Mouse (Mus musculus): ENCODE measurements at regions not wholly inside any gene's neighbourhood (a gene's known extent, or its start where the extent isn't known, plus 50 kb on each side); places are given as distances from the start of the nearest gene placed in this dataset.

DNA sequence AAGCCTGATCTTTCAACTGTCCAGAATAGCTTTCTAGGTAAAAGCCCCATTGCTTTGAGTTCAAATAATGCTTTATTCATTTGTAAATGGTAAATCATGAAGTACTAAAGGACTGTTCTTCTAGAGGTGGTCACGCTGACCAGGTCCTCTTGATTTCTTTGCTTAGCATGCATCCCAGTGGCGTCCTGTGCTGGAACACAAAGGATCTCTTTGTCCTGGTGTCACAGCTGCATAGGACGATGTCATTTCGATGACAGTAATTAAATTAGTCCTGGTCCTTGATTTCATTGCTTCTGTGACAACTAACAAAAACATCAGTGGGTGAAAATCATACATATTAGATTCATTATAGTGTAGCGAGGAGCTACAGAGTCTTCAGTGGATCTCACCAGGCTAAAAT lies 76.7 kb upstream of the Smad1 start:
- TF ChIP-seq CTCF (IDR thresholded peaks at IDR 0.05; ENCODE audit: borderline replicate concordance, control insufficient read depth, extremely low read depth, insufficient read depth, low read length, poor library complexity): no peak
- TF ChIP-seq POLR2A (IDR thresholded peaks at IDR 0.05; ENCODE audit: control insufficient read depth, extremely low read depth, insufficient read depth, low read length, poor library complexity): no peak

Measured in thymus, adult 2 months (tissue).